ENCODE assay signal across 12 mouse cellular contexts in genomic region chr1:86144001-86144944, GRCm38 (mm10). TPM values are rescaled to one million over a fixed set of nuclear protein-coding genes. Genes with fewer than 3 reads are reported as not detected.
A peak's percentile ranks its signal among the peaks of the same experiment; 100 is the strongest.
DNase-seq lines count a peak whose midpoint lies in the region; ATAC-seq and TF ChIP-seq lines count a peak whose summit lies in the region.
"Had no signal": no experiment of that assay in that cellular context is flagged by ENCODE, and none has a peak within 500 bp of the region (broad histone marks: within the 10 kb centered on the region; RNA-seq: fewer than 3 reads in every experiment).

No protein-coding gene starts in this region.

- H3K9ac ChIP-seq in forebrain, embryonic 11.5 days (ENCODE audit: low read length), result no peak overlapping the region
- H3K9ac ChIP-seq: kidney, embryonic 15.5 days; liver, embryonic 12.5 days had no signal

- TF ChIP-seq CTCF in E14TG2a.4 (conservative IDR thresholded peaks at IDR 0.05; ENCODE audit: low read length), result peak; percentile 34

- no peaks in the 10 kb centered on the region for H3K9me3 ChIP-seq in E14TG2a.4 (ENCODE audit: low read length)
- H3K9me3 ChIP-seq in forebrain, embryonic 11.5 days (ENCODE audit: control insufficient read depth, low read length), result no peaks in the 10 kb centered on the region
- H3K9me3 ChIP-seq: kidney, embryonic 15.5 days; liver, embryonic 12.5 days had no signal

- H3K4me2 ChIP-seq in forebrain, embryonic 11.5 days (ENCODE audit: low read depth, low read length, severe bottlenecking), result no peak overlapping the region
- H3K4me2 ChIP-seq: kidney, embryonic 15.5 days; liver, embryonic 12.5 days had no signal

- peaks cover 28% of the 10 kb centered on the region for H3K36me3 ChIP-seq in E14TG2a.4 (ENCODE audit: insufficient read depth, low read length)
- peaks cover 1% of the 10 kb centered on the region; the same call in 1 of the 2 replicates for H3K36me3 ChIP-seq in forebrain, embryonic 11.5 days (ENCODE audit: control insufficient read depth, insufficient read depth, low read length)

- no peak overlapping the region for H3K4me3 ChIP-seq in E14TG2a.4 (replicated peaks; ENCODE audit: low read length)
- H3K4me3 ChIP-seq in forebrain, embryonic 11.5 days (ENCODE audit: low read depth, low read length), result no peak overlapping the region
- H3K4me3 ChIP-seq: kidney, embryonic 15.5 days; liver, embryonic 12.5 days had no signal

- peak; percentile 22 to 33 for DNase-seq in layer of hippocampus, adult 18-20 months (ENCODE audit: low spot score in 2 of 2)
- no peak for DNase-seq in layer of hippocampus, adult 9-11 months
- peak; percentile 69 for DNase-seq in ZHBTc4 (ENCODE audit: low read depth, low spot score)
- peak; percentile 8 for DNase-seq in lung, postnatal 25 days (ENCODE audit: low spot score)
- DNase-seq in forebrain, embryonic 11.5 days (ENCODE audit: low spot score), result no peak
- DNase-seq in gastrocnemius, postnatal 25 days, result no peak
- DNase-seq: right cerebral cortex, adult 18-20 months had no signal

- no peak for ATAC-seq in forebrain, embryonic 11.5 days (replicated peaks; ENCODE audit: low FRiP score)
- ATAC-seq: liver, embryonic 12.5 days; Patski had no signal

- H3K27ac ChIP-seq in forebrain, embryonic 11.5 days (ENCODE audit: low read depth, low read length), result no peak overlapping the region
- H3K27ac ChIP-seq: kidney, embryonic 15.5 days; liver, embryonic 12.5 days had no signal

- no peaks in the 10 kb centered on the region for H3K27me3 ChIP-seq in E14TG2a.4 (ENCODE audit: insufficient read depth, low read length)
- no peaks in the 10 kb centered on the region for H3K27me3 ChIP-seq in forebrain, embryonic 11.5 days (ENCODE audit: control insufficient read depth, insufficient read depth, low read length)
- H3K27me3 ChIP-seq: kidney, embryonic 15.5 days; liver, embryonic 12.5 days; Patski had no signal

- peaks cover 18% of the 10 kb centered on the region for H3K4me1 ChIP-seq in E14TG2a.4 (replicated peaks; ENCODE audit: low read depth, low read length)
- no peaks in the 10 kb centered on the region for H3K4me1 ChIP-seq in forebrain, embryonic 11.5 days (replicated peaks; ENCODE audit: control insufficient read depth, insufficient read depth, low read length)
- H3K4me1 ChIP-seq: kidney, embryonic 15.5 days had no signal

- WGBS in forebrain, embryonic 11.5 days, result 77% methylated on average over 21 of the region's 21 CpGs

RNA-seq across cellular contexts. Expression of gene Armc9, which starts 10.3 kb away (rescaled TPM):
- total RNA-seq in layer of hippocampus, adult 18-20 months (2021), result 10 to 100 TPM; 34.5 to 35.6 TPM
- polyA plus RNA-seq in forebrain, embryonic 11.5 days (2014; fragmentation: Nextera tagmentation; extraction: Ambion mirVana), result 40.8 and 41.9 TPM in 2 replicates
- total RNA-seq in gastrocnemius, postnatal 25 days (2021), result 1 to 10 TPM; 2.1 to 2.4 TPM

RNA-seq across cellular contexts. Expression of gene Gm21972, which starts 10.8 kb away (rescaled TPM):
- 1 to 10 TPM; 5.2 to 6.1 TPM for total RNA-seq in layer of hippocampus, adult 18-20 months (2021)
- not detected in 2 replicates for polyA plus RNA-seq in forebrain, embryonic 11.5 days (2014; fragmentation: Nextera tagmentation; extraction: Ambion mirVana)
- 1 to 10 TPM in 1 of 2 experiments, under 1 TPM in 1; 0.54 to 1.3 TPM for total RNA-seq in gastrocnemius, postnatal 25 days (2021)
- polyA plus RNA-seq: heart, embryonic 16.5 days; kidney, embryonic 15.5 days had no signal

RNA-seq across cellular contexts. Expression of gene Htr2b, which starts 32.5 kb away (rescaled TPM):
- not detected for total RNA-seq in layer of hippocampus, adult 18-20 months (2021)
- 0.19 and 0.73 TPM in 2 replicates for polyA plus RNA-seq in forebrain, embryonic 11.5 days (2014; fragmentation: Nextera tagmentation; extraction: Ambion mirVana)
- under 1 TPM in 1 of 2 experiments, not detected in 1; 0.96 TPM for total RNA-seq in gastrocnemius, postnatal 25 days (2021)

Comparison
In these comparisons a context has a peak if more than half of its experiments do, and no peak if none do; other contexts are left out.
1. DNase-seq: peak in layer of hippocampus, adult 18-20 months (2 of 2), ZHBTc4 (single experiment) and lung, postnatal 25 days (single experiment); none in layer of hippocampus, adult 9-11 months (single experiment), forebrain, embryonic 11.5 days (single experiment) and gastrocnemius, postnatal 25 days (single experiment).
2. RNA of gene Armc9, which starts 10.3 kb away (total RNA-seq): 34.5 to 35.6 TPM in layer of hippocampus, adult 18-20 months; 2.1 to 2.4 TPM in gastrocnemius, postnatal 25 days; every median in the first group is over 10 times any median in the second.